Mouse (Mus musculus) olfactory bulb, adult 2 months (tissue): ENCODE results near the gene Sde2.
A peak's percentile ranks its signal among the peaks of the same experiment; 100 is the strongest.

Experiments
- CTCF ChIP-seq: fragments of 200-500 bp; IDR thresholded peaks from 2 replicates; pipeline ENCODE4 v1.5.1; 2012; ENCODE audit warnings: low read depth, mild to moderate bottlenecking, low read length, moderate library complexity; ENCODE audit not compliant: insufficient read depth
- POLR2A ChIP-seq: fragments of 200-500 bp; IDR thresholded peaks from 2 replicates; pipeline ENCODE4 v1.6.1; 2012; ENCODE audit warnings: mild to moderate bottlenecking, low read depth, low read length, moderate library complexity; ENCODE audit not compliant: insufficient read depth

- TF ChIP-seq CTCF, result 0 out of 2 replicates have a peak, but pooled peaks have one; percentile 16
- TF ChIP-seq POLR2A, result no peak
Measured at GRCm38 (mm10) chr1:180811596-180812462, 39.1 kb upstream of the Sde2 start.
